18 mouse cellular contexts compared by ENCODE assay signal in genomic region chr9:96160767-96161166, GRCm38 (mm10). TPM values are rescaled to one million over a fixed set of nuclear protein-coding genes. Genes with fewer than 3 reads are reported as not detected.
A peak's percentile ranks its signal among the peaks of the same experiment; 100 is the strongest.
DNase-seq lines count a peak whose midpoint lies in the region; ATAC-seq lines count a peak whose summit lies in the region.
"Had no signal": no experiment of that assay in that cellular context is flagged by ENCODE, and none has a peak within 500 bp of the region (broad histone marks: within the 10 kb centered on the region; RNA-seq: fewer than 3 reads in every experiment).

No protein-coding gene starts in this region.

- H3K4me1 ChIP-seq in kidney, embryonic 15.5 days = 0 out of 2 replicates have a peak, but pooled peaks cover 10% of the 10 kb centered on the region
- H3K4me1 ChIP-seq in midbrain, embryonic 15.5 days = no peaks in the 10 kb centered on the region
- H3K4me1 ChIP-seq: intestine, embryonic 15.5 days; liver, embryonic 13.5 days; midbrain, embryonic 10.5 days; stomach, embryonic 15.5 days had no signal

- H3K4me2 ChIP-seq in kidney, embryonic 15.5 days = no peak overlapping the region
- no peak overlapping the region for H3K4me2 ChIP-seq in midbrain, embryonic 15.5 days
- H3K4me2 ChIP-seq: intestine, embryonic 15.5 days; liver, embryonic 13.5 days; stomach, embryonic 15.5 days had no signal

- no peaks in the 10 kb centered on the region for H3K9me3 ChIP-seq in kidney, embryonic 15.5 days (replicated peaks)
- H3K9me3 ChIP-seq in midbrain, embryonic 15.5 days = no peaks in the 10 kb centered on the region
- H3K9me3 ChIP-seq: intestine, embryonic 15.5 days; liver, embryonic 13.5 days; midbrain, embryonic 10.5 days; stomach, embryonic 15.5 days had no signal

- H3K27ac ChIP-seq in kidney, embryonic 15.5 days = no peak overlapping the region
- H3K27ac ChIP-seq in midbrain, embryonic 15.5 days = no peak overlapping the region
- H3K27ac ChIP-seq: intestine, embryonic 15.5 days; liver, embryonic 13.5 days; midbrain, embryonic 10.5 days; stomach, embryonic 15.5 days had no signal

- DNase-seq in kidney, adult 11 months = peak; percentile 34
- peak; percentile 42 for DNase-seq in heart, adult 8-10 months (ENCODE audit: low spot score)
- DNase-seq in heart, postnatal 10 days = peak; percentile 46 to 61
- peak; percentile 33 to 41 for DNase-seq in kidney, postnatal 36 days
- DNase-seq in spleen, postnatal 36 days (ENCODE audit: low spot score in 2 of 2) = no peak
- DNase-seq in cerebellum, postnatal 36 days = no peak
- DNase-seq: cerebellum, postnatal 25 days; layer of hippocampus, adult 9-11 months; left cerebral cortex, postnatal 4 days; liver, embryonic 13.5 days; lung, postnatal 14 days had no signal

- 84% methylated on average over 3 of the region's 3 CpGs for WGBS in kidney, embryonic 15.5 days
- WGBS in midbrain, embryonic 15.5 days = 89% methylated on average over 3 of the region's 3 CpGs

- no peak overlapping the region for H3K9ac ChIP-seq in kidney, embryonic 15.5 days
- no peak overlapping the region for H3K9ac ChIP-seq in midbrain, embryonic 15.5 days
- H3K9ac ChIP-seq: intestine, embryonic 15.5 days; liver, embryonic 13.5 days; stomach, embryonic 15.5 days had no signal

- no peak overlapping the region for H3K4me3 ChIP-seq in kidney, embryonic 15.5 days (replicated peaks)
- no peak overlapping the region for H3K4me3 ChIP-seq in midbrain, embryonic 15.5 days
- H3K4me3 ChIP-seq: intestine, embryonic 15.5 days; liver, embryonic 13.5 days; midbrain, embryonic 10.5 days; stomach, embryonic 15.5 days had no signal

- intact Hi-C loops in heart, postnatal 10 days (cut with DNase I) = no loop called here

- no peaks in the 10 kb centered on the region for H3K36me3 ChIP-seq in kidney, embryonic 15.5 days
- no peaks in the 10 kb centered on the region for H3K36me3 ChIP-seq in midbrain, embryonic 15.5 days (replicated peaks)
- H3K36me3 ChIP-seq: intestine, embryonic 15.5 days; liver, embryonic 13.5 days; midbrain, embryonic 10.5 days had no signal

- H3K27me3 ChIP-seq in kidney, embryonic 15.5 days = no peaks in the 10 kb centered on the region
- no peaks in the 10 kb centered on the region for H3K27me3 ChIP-seq in midbrain, embryonic 15.5 days (replicated peaks)
- H3K27me3 ChIP-seq: CH12.LX; intestine, embryonic 15.5 days; liver, embryonic 13.5 days; stomach, embryonic 15.5 days had no signal

- ATAC-seq in kidney, embryonic 15.5 days (replicated peaks; ENCODE audit: low FRiP score) = no peak
- ATAC-seq in midbrain, embryonic 15.5 days (replicated peaks) = no peak
- ATAC-seq: forebrain, embryonic 16.5 days; intestine, embryonic 15.5 days had no signal

RNA-seq across cellular contexts. Expression of gene Tfdp2, which starts 35.3 kb away (rescaled TPM):
- polyA plus RNA-seq in kidney, embryonic 15.5 days (2015; fragmentation: Nextera tagmentation; extraction: Ambion mirVana) = 45.4 and 48.9 TPM in 2 replicates
- 100 to 1,000 TPM in 1 of 4 experiments, 10 to 100 TPM in 3; 83.4 to 109 (median 90.4) TPM for total RNA-seq in heart, adult 8-10 months (2022)
- 10 to 100 TPM; 41.7 to 56.5 TPM for total RNA-seq in heart, postnatal 10 days (2021)
- polyA plus RNA-seq in midbrain, embryonic 15.5 days (2015; fragmentation: Nextera tagmentation; extraction: Ambion mirVana) = 20.6 and 21.8 TPM in 2 replicates

RNA-seq across cellular contexts. Expression of gene Gk5, which starts 41.6 kb away (rescaled TPM):
- polyA plus RNA-seq in kidney, embryonic 15.5 days (2015; fragmentation: Nextera tagmentation; extraction: Ambion mirVana) = 5.5 and 5.7 TPM in 2 replicates
- total RNA-seq in heart, adult 8-10 months (2022) = 1 to 10 TPM; 2.2 to 3.8 (median 2.7) TPM
- total RNA-seq in heart, postnatal 10 days (2021) = 1 to 10 TPM; 5.8 to 6.3 TPM
- polyA plus RNA-seq in midbrain, embryonic 15.5 days (2015; fragmentation: Nextera tagmentation; extraction: Ambion mirVana) = 2.4 and 2.7 TPM in 2 replicates

Comparison
In these comparisons a context has a peak if more than half of its experiments do, and no peak if none do; other contexts are left out.
1. DNase-seq: peak in kidney, adult 11 months (single experiment), heart, adult 8-10 months (single experiment), heart, postnatal 10 days (2 of 2) and kidney, postnatal 36 days (2 of 2); none in spleen, postnatal 36 days (0 of 2) and cerebellum, postnatal 36 days (0 of 2).